Mouse (Mus musculus) intestine, embryonic 16.5 days (tissue): ENCODE results near the gene Galnt2. TPM values are rescaled to one million over a fixed set of nuclear protein-coding genes. Genes with fewer than 3 reads are reported as not detected.

Experiments
- ATAC-seq: fragments of 200-750 bp; cut with Nextera tagmentation; 2 replicates; pipeline ENCODE4 v1.8.0; 2017; ENCODE audit warnings: moderate TSS enrichment, moderate library complexity
- H3K27ac ChIP-seq: fragments of 300-500 bp; sonication (generic); 2 replicates; pipeline ENCODE4 v1.5.1; 2014; ENCODE audit warnings: mild to moderate bottlenecking, low read length
- H3K27me3 ChIP-seq: fragments of 300-500 bp; sonication (generic); replicated peaks from 2 replicates; pipeline ENCODE4 v1.6.1; 2014; ENCODE audit warnings: low read length, control low read depth, mixed read lengths; ENCODE audit not compliant: control insufficient read depth, insufficient read depth
- H3K36me3 ChIP-seq: fragments of 300-500 bp; sonication (generic); 2 replicates; pipeline ENCODE4 v1.6.1; 2014; ENCODE audit warnings: low read length, control low read depth; ENCODE audit not compliant: control insufficient read depth, insufficient read depth
- H3K4me1 ChIP-seq: fragments of 300-500 bp; sonication (generic); 2 replicates; pipeline ENCODE4 v1.6.1; 2014; ENCODE audit warnings: low read length, control low read depth, mixed read lengths; ENCODE audit not compliant: control insufficient read depth, insufficient read depth
- H3K4me2 ChIP-seq: fragments of 300-500 bp; sonication (generic); 2 replicates; pipeline ENCODE4 v1.6.1; 2014; ENCODE audit warnings: low read depth, low read length, control low read depth
- H3K4me3 ChIP-seq: fragments of 300-500 bp; sonication (generic); 2 replicates; pipeline ENCODE4 v1.5.1; 2014; ENCODE audit warnings: mild to moderate bottlenecking, low read length
- H3K9ac ChIP-seq: fragments of 300-500 bp; sonication (generic); 2 replicates; pipeline ENCODE4 v1.6.1; 2014; ENCODE audit warnings: low read depth, low read length
- H3K9me3 ChIP-seq: fragments of 300-500 bp; sonication (generic); 2 replicates; pipeline ENCODE4 v1.6.1; 2016; ENCODE audit warnings: low read length, control low read depth; ENCODE audit not compliant: control insufficient read depth
- WGBS: fragments of 180-500 bp; shearing (Covaris S2); extraction: QIAGEN DNeasy Blood & Tissue Kit; methylation state at CpG from one replicate; pipeline ENCODE4 v1.1.7; 2014; 5-methylcytosine and 5-hydroxymethylcytosine counted together
- polyA plus RNA-seq: library from polyadenylated mRNA; unstranded; fragments of >200 nt; fragmentation: Nextera tagmentation; extraction: Ambion mirVana; gene quantifications from 2 replicates; pipeline ENCODE4 v1.2.1, GENCODE M21; 2015

The Galnt2 gene
- polyA plus RNA-seq, 1 experiment from 2014 or later: 35.9 TPM

DNA sequence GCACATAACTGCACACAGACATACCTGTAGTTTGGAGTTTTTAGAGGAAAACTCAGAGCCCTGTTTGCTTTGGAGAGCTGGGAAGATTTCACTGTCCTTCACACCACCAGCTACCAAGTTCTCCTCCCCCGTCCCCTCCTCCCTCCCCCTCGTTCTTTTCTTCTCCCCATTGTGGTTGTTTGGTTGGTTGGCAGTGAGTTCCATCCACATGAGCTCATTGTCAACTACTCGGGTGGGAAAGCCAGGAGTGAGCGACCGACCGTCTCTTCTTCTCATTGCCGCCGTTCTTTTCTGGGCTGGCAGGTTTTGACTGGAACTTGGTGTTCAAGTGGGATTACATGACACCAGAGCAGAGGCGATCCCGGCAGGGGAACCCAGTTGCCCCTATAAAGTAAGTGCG is 100.5 kb downstream of the Galnt2 start:
- no peak overlapping the region for H3K9ac ChIP-seq
- no peak overlapping the region for H3K4me2 ChIP-seq
- H3K27ac ChIP-seq: no peak overlapping the region
- WGBS: 77% methylated on average over 11 of the region's 11 CpGs
- ATAC-seq: no peak
- peaks cover 6% of the 10 kb centered on the region; the same call in 1 of the 2 replicates for H3K36me3 ChIP-seq
- H3K4me1 ChIP-seq: no peaks in the 10 kb centered on the region
- H3K4me3 ChIP-seq: no peak overlapping the region
- H3K27me3 ChIP-seq: no peaks in the 10 kb centered on the region
- H3K9me3 ChIP-seq: no peaks in the 10 kb centered on the region

DNA sequence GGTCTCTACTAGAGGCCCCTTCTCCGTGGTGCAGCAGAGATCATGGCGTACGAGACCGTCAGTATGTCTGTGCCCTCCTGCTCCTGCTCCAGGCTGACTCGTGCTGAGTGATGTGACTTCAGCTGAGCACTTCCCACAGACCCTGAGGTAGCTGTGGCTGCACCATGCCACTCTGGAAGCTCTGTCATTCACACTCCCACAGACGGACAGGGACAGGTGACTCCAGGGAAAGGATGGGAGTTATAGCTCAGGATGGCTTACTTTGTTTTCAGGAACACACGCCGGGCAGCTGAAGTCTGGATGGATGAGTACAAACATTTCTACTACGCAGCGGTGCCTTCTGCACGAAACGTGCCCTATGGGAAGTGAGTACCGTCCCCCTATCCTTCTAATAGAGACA is 105.1 kb downstream of the Galnt2 start:
- no peak for ATAC-seq
- WGBS: 95% methylated on average over 13 of the region's 13 CpGs
- Histone ChIP-seq H3K4me1 (no peaks in the 10 kb centered on the region), H3K4me3 (no peak overlapping the region), H3K4me2 (no peak overlapping the region), H3K9ac (no peak overlapping the region), H3K27me3 (no peaks in the 10 kb centered on the region), H3K27ac (no peak overlapping the region), H3K9me3 (no peaks in the 10 kb centered on the region), H3K36me3 (peaks cover 11% of the 10 kb centered on the region)

DNA sequence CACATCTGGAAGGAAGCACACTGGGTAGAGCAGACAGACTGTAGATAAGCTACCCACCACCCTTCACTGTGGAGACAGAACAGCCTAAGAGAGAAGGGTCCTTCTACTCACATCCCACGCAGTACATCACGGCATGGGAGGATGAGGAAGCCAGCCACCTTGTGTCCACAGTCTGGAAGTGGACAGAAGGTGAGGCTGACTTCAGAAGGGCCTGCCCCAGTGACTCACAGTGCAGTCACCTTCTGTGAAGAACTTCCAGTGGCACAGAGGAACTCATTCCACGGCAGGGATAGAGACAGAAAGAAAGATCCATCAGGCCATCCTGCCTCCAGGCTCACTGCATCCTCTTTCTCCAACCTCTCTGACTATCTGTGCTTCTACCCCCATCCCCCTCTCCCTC is 108.6 kb downstream of the Galnt2 start:
- Histone ChIP-seq H3K4me3 (no peak overlapping the region), H3K9ac (no peak overlapping the region), H3K9me3 (no peaks in the 10 kb centered on the region), H3K4me1 (peaks cover 6% of the 10 kb centered on the region), H3K4me2 (no peak overlapping the region), H3K27me3 (no peaks in the 10 kb centered on the region), H3K36me3 (peaks cover 6% of the 10 kb centered on the region), H3K27ac (no peak overlapping the region)
- 88% methylated on average over 3 of the region's 3 CpGs for WGBS
- ATAC-seq: no peak

DNA sequence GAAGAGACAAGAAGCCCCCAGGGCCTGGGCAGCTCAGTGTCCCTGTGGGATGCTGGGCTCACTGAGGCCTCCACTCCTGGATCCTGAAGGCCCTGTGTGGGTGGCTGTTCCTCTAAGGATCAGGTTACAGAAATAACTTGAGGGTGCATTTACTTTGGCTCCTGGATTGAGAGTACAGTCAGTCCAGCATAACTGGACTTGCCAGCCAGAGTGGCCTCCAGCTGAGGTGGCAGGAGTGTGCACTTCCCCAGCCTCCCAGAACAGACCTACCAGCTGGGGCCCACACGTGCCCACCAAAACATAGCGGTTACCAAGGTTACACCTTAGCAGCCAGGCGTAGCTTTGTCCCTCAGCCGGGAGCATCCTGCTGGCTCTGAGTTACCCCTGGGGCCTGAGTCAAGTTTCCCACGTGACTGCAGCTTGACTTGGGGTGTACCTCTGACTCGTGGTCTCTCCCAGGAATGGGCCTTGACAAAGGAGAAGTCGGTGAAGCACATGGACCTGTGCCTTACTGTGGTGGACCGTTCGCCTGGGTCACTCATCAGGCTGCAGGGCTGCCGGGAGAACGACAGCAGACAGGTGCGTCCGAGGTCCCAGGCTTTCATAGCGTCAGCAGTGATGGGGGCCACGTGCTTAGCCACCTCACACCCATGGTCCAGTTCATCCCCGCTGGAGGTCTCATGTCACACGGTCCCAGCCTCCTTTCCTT is 109.3 kb downstream of the Galnt2 start:
- ATAC-seq: no peak
- WGBS: 80% methylated on average over 17 of the region's 17 CpGs
- no peak overlapping the region for H3K27ac ChIP-seq
- H3K27me3 ChIP-seq: no peaks in the 10 kb centered on the region
- no peak overlapping the region for H3K4me3 ChIP-seq
- H3K9me3 ChIP-seq: no peaks in the 10 kb centered on the region
- peaks cover 8% of the 10 kb centered on the region for H3K4me1 ChIP-seq
- no peak overlapping the region for H3K4me2 ChIP-seq
- peaks cover 5% of the 10 kb centered on the region for H3K36me3 ChIP-seq
- no peak overlapping the region for H3K9ac ChIP-seq

DNA sequence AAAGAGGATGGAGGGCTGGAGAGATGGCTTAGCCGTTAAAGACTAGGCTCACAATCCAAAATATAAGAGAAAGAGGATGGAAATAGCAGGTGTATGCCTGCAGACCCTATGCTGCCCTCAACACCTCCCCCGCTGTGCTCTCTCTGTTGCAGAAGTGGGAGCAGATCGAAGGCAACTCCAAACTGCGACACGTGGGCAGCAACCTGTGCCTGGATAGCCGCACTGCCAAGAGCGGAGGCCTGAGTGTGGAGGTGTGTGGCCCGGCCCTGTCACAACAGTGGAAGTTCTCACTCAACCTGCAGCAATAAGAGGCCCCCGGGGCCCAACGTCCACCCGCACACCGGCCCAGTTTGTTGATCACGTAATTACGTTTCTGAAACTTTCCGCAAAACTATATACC is 112.0 kb downstream of the Galnt2 start:
- no peak overlapping the region for H3K27ac ChIP-seq
- 93% methylated on average over 15 of the region's 15 CpGs for WGBS
- no peak overlapping the region for H3K9ac ChIP-seq
- H3K4me1 ChIP-seq: peaks cover 8% of the 10 kb centered on the region
- no peaks in the 10 kb centered on the region for H3K9me3 ChIP-seq
- peaks cover 5% of the 10 kb centered on the region for H3K36me3 ChIP-seq
- H3K4me2 ChIP-seq: no peak overlapping the region
- H3K27me3 ChIP-seq: no peaks in the 10 kb centered on the region
- H3K4me3 ChIP-seq: no peak overlapping the region
- no peak for ATAC-seq

DNA sequence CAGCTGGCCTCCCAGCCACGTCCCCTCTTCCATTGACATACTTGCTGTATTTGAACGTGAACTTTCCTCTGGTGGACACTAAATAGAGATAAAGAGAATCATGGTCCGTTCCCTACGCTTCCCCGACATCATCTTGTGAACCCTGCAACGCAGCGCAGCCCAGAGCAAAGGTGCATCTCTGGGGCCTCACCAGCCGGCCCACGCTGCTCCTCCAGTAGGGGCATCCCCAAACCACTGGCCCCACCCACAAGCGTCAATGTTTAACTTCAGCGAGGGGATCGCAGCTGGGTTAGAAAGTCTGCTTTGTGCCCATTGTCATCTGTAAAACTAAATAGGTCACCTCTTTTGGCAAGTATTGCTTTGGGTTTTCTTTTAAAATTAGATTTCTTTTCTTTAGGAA is 112.8 kb downstream of the Galnt2 start:
- H3K4me1 ChIP-seq: peaks cover 8% of the 10 kb centered on the region
- WGBS: 62% methylated on average over 12 of the region's 12 CpGs
- H3K36me3 ChIP-seq: peaks cover 2% of the 10 kb centered on the region; the same call in 1 of the 2 replicates
- H3K4me3 ChIP-seq: no peak overlapping the region
- H3K9me3 ChIP-seq: no peaks in the 10 kb centered on the region
- no peak overlapping the region for H3K4me2 ChIP-seq
- H3K27ac ChIP-seq: no peak overlapping the region
- H3K9ac ChIP-seq: no peak overlapping the region
- ATAC-seq: peak; percentile 65
- no peaks in the 10 kb centered on the region for H3K27me3 ChIP-seq

DNA sequence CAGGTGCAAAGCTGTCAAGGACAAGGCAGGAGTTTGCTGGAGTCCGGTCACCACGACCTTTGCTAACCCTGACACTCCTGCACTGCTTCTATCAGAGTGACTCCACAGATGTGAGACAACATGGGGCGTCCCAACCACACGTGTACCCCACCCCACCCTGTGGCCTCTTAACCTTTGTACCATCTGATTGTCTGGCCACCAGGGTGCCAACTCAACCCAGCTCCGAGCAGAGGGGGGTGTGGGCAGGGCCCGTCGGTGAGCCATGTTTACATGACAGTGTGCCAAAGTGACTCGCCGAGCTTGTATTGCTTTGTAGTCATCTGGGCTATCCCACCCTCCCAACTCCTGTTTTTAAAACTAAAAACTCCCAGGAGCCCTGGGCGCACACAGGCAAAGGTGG is 113.9 kb downstream of the Galnt2 start:
- Histone ChIP-seq H3K4me3 (no peak overlapping the region), H3K36me3 (peaks cover 2% of the 10 kb centered on the region; the same call in 1 of the 2 replicates), H3K4me1 (peaks cover 8% of the 10 kb centered on the region), H3K9ac (no peak overlapping the region), H3K27me3 (no peaks in the 10 kb centered on the region), H3K4me2 (no peak overlapping the region), H3K27ac (no peak overlapping the region), H3K9me3 (no peaks in the 10 kb centered on the region)
- 74% methylated on average over 10 of the region's 10 CpGs for WGBS
- ATAC-seq: no peak

DNA sequence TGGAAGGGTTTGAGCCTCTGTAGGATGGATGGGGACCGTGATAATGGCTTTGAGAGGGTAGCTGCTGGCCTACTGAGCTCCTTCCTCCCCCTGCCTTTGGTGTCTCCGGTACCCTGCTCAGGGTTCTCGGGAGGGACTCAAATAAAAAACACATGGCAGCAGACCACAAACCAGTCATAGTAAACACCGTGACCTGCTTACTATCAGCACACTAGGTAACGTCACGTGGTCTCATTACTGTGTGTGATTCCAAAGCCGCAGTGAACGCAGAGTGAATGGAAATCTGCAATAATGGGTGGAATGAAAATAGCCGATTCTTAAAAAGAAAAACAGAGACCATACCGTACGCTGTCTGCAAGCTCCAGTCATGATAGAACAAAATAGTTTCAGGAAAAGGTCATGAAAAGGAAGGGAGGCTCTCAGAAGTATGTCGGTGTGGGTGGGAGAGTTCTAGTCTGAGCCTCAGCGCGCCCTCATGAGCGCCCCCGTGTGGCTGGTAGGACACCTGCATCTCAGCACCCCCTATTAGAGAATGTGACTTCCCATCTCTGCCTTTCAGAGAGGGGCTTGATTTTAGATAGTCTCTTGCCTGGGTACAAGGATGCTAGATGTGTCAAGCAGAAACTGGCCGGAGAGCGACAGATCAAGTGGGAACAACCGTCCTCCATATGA is 115.8 kb downstream of the Galnt2 start:
- no peaks in the 10 kb centered on the region for H3K9me3 ChIP-seq
- H3K4me1 ChIP-seq: peaks cover 8% of the 10 kb centered on the region
- H3K4me3 ChIP-seq: no peak overlapping the region
- H3K27ac ChIP-seq: no peak overlapping the region
- H3K9ac ChIP-seq: no peak overlapping the region
- H3K4me2 ChIP-seq: no peak overlapping the region
- ATAC-seq: no peak
- no peaks in the 10 kb centered on the region; the same call in 1 of the 2 replicates for H3K36me3 ChIP-seq
- H3K27me3 ChIP-seq: no peaks in the 10 kb centered on the region
- 43% methylated on average over 19 of the region's 19 CpGs for WGBS

DNA sequence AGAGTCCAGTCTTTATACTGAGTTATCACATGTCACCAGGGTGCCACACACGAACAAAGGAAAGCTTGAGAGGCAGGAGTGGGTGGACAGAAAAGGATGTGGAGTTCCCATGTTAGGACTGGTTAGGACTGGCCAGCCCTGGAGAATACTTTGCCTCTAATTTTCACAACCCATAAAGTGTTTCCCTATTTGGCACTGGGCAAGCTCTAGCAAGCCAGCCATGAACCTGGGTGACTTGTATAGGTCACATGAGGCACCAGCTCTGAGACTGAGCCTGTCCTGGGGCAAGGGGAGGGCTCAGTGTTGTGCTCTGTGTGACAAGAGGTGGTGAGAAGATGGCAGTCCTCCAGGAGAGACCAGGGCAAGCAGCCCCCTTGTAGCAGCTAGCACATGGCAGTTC is 116.9 kb downstream of the Galnt2 start:
- Histone ChIP-seq H3K9me3 (no peaks in the 10 kb centered on the region), H3K4me2 (no peak overlapping the region), H3K27me3 (no peaks in the 10 kb centered on the region), H3K4me1 (peaks cover 8% of the 10 kb centered on the region), H3K27ac (no peak overlapping the region), H3K9ac (no peak overlapping the region), H3K4me3 (no peak overlapping the region), H3K36me3 (no peaks in the 10 kb centered on the region; the same call in 1 of the 2 replicates)
- WGBS: 61% methylated on average over 1 of the region's 1 CpGs
- no peak for ATAC-seq
